Mouse (Mus musculus) megakaryocyte, embryonic 14.5 days (primary cell): ENCODE measurements around the gene Srsf5.

Experiments used
- FLI1 ChIP-seq: IDR thresholded peaks from 2 replicates; pipeline ENCODE4 v1.6.1; 2012; ENCODE audit warnings: low read length, inconsistent platforms, mixed read lengths
- GATA1 ChIP-seq: IDR thresholded peaks from 3 replicates; pipeline ENCODE4 v1.6.1; 2012; ENCODE audit warnings: mixed read lengths, low read length, inconsistent platforms, borderline replicate concordance

- TF ChIP-seq GATA1 (no peak), FLI1 (no peak)
These were observed 7.2 kb downstream of the Srsf5 start for GRCm38 (mm10) chr12:80952526-80952925.
